13 mouse cellular contexts compared by ENCODE assay signal in genomic region chr11:87686407-87686806, GRCm38 (mm10). TPM values are rescaled to one million over a fixed set of nuclear protein-coding genes. Genes with fewer than 3 reads are reported as not detected.
DNase-seq lines count a peak whose midpoint lies in the region; ATAC-seq and TF ChIP-seq lines count a peak whose summit lies in the region.
"Had no signal": no experiment of that assay in that cellular context is flagged by ENCODE, and none has a peak within 500 bp of the region (broad histone marks: within the 10 kb centered on the region; RNA-seq: fewer than 3 reads in every experiment).

No protein-coding gene starts in this region.

- no peak overlapping the region for H3K4me2 ChIP-seq in hindbrain, postnatal 0 days (ENCODE audit: low read depth, low read length)
- H3K4me2 ChIP-seq in hindbrain, embryonic 11.5 days (replicated peaks; ENCODE audit: low read depth, low read length), result no peak overlapping the region
- H3K4me2 ChIP-seq: embryonic facial prominence, embryonic 15.5 days; midbrain, embryonic 12.5 days had no signal

- ATAC-seq in hindbrain, postnatal 0 days, result no peak
- ATAC-seq in hindbrain, embryonic 11.5 days (ENCODE audit: low FRiP score), result no peak
- ATAC-seq in activated CD4-positive, CD25-positive, alpha-beta regulatory T cell, adult 4 months, result peak; percentile 50

- WGBS in hindbrain, postnatal 0 days, result 53% methylated on average over 7 of the region's 7 CpGs
- 66% methylated on average over 7 of the region's 7 CpGs for WGBS in hindbrain, embryonic 11.5 days

- no peak overlapping the region for H3K27ac ChIP-seq in hindbrain, postnatal 0 days
- H3K27ac ChIP-seq in hindbrain, embryonic 11.5 days (ENCODE audit: low read depth, low read length), result no peak overlapping the region
- H3K27ac ChIP-seq: embryonic facial prominence, embryonic 15.5 days; midbrain, embryonic 12.5 days had no signal

- no peak overlapping the region for H3K9ac ChIP-seq in hindbrain, postnatal 0 days (replicated peaks; ENCODE audit: low read length)
- H3K9ac ChIP-seq in hindbrain, embryonic 11.5 days (ENCODE audit: low read depth, low read length), result no peak overlapping the region
- H3K9ac ChIP-seq: embryonic facial prominence, embryonic 15.5 days; midbrain, embryonic 12.5 days had no signal

- peak; percentile 15 for DNase-seq in hindbrain, postnatal 0 days (ENCODE audit: low spot score)
- no peak for DNase-seq in hindbrain, embryonic 11.5 days (ENCODE audit: low spot score)
- peak; percentile 12 for DNase-seq in retina, postnatal 1 day
- DNase-seq in retina, embryonic 14.5 days (ENCODE audit: low spot score), result no peak
- DNase-seq in naive thymus-derived CD4-positive, alpha-beta T cell, adult 2 months (ENCODE audit: low read depth), result peak; percentile 33
- no peak for DNase-seq in ovary, postnatal 10 days (ENCODE audit: low spot score)
- DNase-seq in adrenal gland, adult (ENCODE audit: inconsistent age in 2 of 2, low spot score in 1 of 2), result no peak
- DNase-seq: adrenal gland, postnatal 10 days; cerebellum, postnatal 14 days had no signal

- H3K4me3 ChIP-seq in hindbrain, postnatal 0 days (ENCODE audit: low read length), result no peak overlapping the region
- H3K4me3 ChIP-seq in hindbrain, embryonic 11.5 days (ENCODE audit: low read depth, low read length), result no peak overlapping the region
- H3K4me3 ChIP-seq: embryonic facial prominence, embryonic 15.5 days; midbrain, embryonic 12.5 days had no signal

- H3K27me3 ChIP-seq in hindbrain, postnatal 0 days (ENCODE audit: insufficient read depth, low read length), result no peaks in the 10 kb centered on the region
- H3K27me3 ChIP-seq in hindbrain, embryonic 11.5 days (ENCODE audit: control insufficient read depth, insufficient read depth, low read length), result no peaks in the 10 kb centered on the region
- H3K27me3 ChIP-seq: embryonic facial prominence, embryonic 15.5 days; midbrain, embryonic 12.5 days had no signal

- H3K9me3 ChIP-seq in hindbrain, postnatal 0 days (ENCODE audit: low read length), result no peaks in the 10 kb centered on the region
- H3K9me3 ChIP-seq in hindbrain, embryonic 11.5 days (ENCODE audit: control insufficient read depth, low read length), result no peaks in the 10 kb centered on the region
- H3K9me3 ChIP-seq: embryonic facial prominence, embryonic 15.5 days; G1E; midbrain, embryonic 12.5 days had no signal

- no peak for TF ChIP-seq CTCF in hindbrain, postnatal 0 days (IDR thresholded peaks at IDR 0.05; ENCODE audit: low read depth)

- no peaks in the 10 kb centered on the region for H3K36me3 ChIP-seq in hindbrain, postnatal 0 days (ENCODE audit: insufficient read depth, low read length)
- H3K36me3 ChIP-seq in hindbrain, embryonic 11.5 days (ENCODE audit: control insufficient read depth, insufficient read depth, low read length), result no peaks in the 10 kb centered on the region
- H3K36me3 ChIP-seq: embryonic facial prominence, embryonic 15.5 days; midbrain, embryonic 12.5 days had no signal

- no peaks in the 10 kb centered on the region for H3K4me1 ChIP-seq in hindbrain, postnatal 0 days (ENCODE audit: insufficient read depth, low read length)
- H3K4me1 ChIP-seq in hindbrain, embryonic 11.5 days (replicated peaks; ENCODE audit: control insufficient read depth, insufficient read depth, low read length), result no peaks in the 10 kb centered on the region

RNA-seq across cellular contexts. Expression of gene Rnf43, which starts 23.9 kb away (rescaled TPM):
- total RNA-seq in hindbrain, postnatal 0 days (2014; rRNA removed), result 0.90 and 10.7 TPM in 2 replicates
- polyA plus RNA-seq in hindbrain, postnatal 0 days (2015; fragmentation: Nextera tagmentation; extraction: Ambion mirVana), result 0.85 and 1.8 TPM in 2 replicates
- polyA plus RNA-seq in hindbrain, embryonic 11.5 days (2014; fragmentation: Nextera tagmentation; extraction: Ambion mirVana), result 1.1 and 1.5 TPM in 2 replicates
- polyA plus RNA-seq in activated CD4-positive, CD25-positive, alpha-beta regulatory T cell, adult 4 months (2017; shearing (Covaris generic)), result 10 to 100 TPM; 23.8 to 25.3 TPM

RNA-seq across cellular contexts. Expression of gene Supt4a, which starts 50.9 kb away (rescaled TPM):
- total RNA-seq in hindbrain, postnatal 0 days (2014; rRNA removed), result 60.7 and 63.5 TPM in 2 replicates
- polyA plus RNA-seq in hindbrain, postnatal 0 days (2015; fragmentation: Nextera tagmentation; extraction: Ambion mirVana), result 125 and 135 TPM in 2 replicates
- 162 and 169 TPM in 2 replicates for polyA plus RNA-seq in hindbrain, embryonic 11.5 days (2014; fragmentation: Nextera tagmentation; extraction: Ambion mirVana)
- polyA plus RNA-seq in activated CD4-positive, CD25-positive, alpha-beta regulatory T cell, adult 4 months (2017; shearing (Covaris generic)), result 100 to 1,000 TPM; 373 to 410 TPM

Comparison
In these comparisons a context has a peak if more than half of its experiments do, and no peak if none do; other contexts are left out.
1. DNase-seq: peak in hindbrain, postnatal 0 days (single experiment), retina, postnatal 1 day (single experiment) and naive thymus-derived CD4-positive, alpha-beta T cell, adult 2 months (single experiment); none in hindbrain, embryonic 11.5 days (single experiment), retina, embryonic 14.5 days (single experiment), ovary, postnatal 10 days (single experiment) and adrenal gland, adult (0 of 2).